Mouse (Mus musculus): ENCODE data around the gene 1700040F15Rik.
"Not testable (repeated sequence)": the region's sequence is repeated elsewhere in the genome, so short reads cannot be mapped to it uniquely, and the experiment has no call there.

1700040F15Rik gene

DNA sequence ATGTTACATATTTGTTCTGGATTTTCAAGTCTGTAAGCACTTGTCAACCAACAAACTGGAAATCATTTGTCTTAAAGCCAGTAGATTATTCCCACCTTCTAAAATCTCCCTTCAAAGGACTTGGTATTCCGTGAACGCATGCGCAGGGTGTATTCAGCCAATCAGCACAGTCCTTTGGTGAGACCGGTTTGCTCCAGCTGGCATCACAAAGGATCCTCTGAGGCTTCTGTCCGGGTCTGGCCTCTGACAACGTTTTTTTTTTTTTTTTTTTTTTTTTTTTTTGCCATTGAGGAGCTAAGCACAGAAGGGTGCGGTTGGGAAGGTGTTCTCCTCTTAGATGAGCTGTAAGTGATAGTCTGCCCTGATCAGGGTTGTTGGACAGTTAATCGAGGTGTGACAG is at the start of gene 1700040F15Rik:
Gene 1700040F15Rik (plus strand): TSS at position 301 of the 400 bp plus-strand sequence.
- DNase-seq = not testable (repeated sequence)
